Mouse (Mus musculus) embryo, embryonic 10.5 days (tissue): ENCODE measurements at regions not wholly inside any gene's neighbourhood (a gene's known extent, or its start where the extent isn't known, plus 50 kb on each side); places are given as distances from the start of the nearest gene placed in this dataset.

Source experiments
- DNase-seq: peaks from one replicate; pipeline ENCODE4 v3.0.0-alpha.2; 2015; ENCODE audit warnings: low spot score

DNA sequence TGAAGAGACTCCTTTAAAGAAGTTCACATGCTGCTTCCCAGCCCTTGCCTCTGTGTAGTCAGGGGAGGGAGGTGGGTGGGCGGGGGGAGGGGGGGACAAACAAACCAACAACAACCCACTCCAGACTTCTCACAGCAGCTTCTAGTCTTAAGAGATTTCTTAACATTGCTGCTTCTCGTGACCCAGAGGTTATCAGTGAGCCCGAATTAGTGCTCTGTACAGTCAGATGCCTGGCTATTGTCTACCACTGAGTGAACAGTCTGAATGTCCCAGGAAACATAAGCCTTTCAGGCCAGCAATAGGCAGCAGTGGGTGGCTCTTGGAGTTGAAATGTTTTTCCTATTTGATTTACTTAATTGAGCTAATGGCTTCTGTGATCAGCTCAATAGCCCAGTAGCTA, 202.2 kb upstream of the Nrp1 start:
- DNase-seq: peak; percentile 41

DNA sequence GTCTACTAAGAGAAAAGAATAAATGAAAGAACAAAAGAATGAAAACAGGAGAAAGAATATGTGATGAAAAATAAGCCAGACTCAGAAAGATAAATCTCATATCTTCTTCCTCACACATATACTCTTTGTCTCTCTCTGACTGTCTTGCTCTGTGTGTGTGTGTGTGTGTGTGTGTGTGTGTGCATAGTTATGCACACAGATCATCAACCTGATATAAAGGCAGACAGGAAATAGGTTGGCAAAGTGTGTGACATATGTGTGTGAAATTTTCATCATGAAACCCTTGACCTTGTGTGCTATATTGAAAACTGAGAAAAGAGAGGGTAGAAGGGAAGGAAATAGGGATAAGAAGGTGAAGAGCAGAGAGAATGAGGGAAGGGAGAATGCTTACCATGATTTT, 195.5 kb upstream of the Nrp1 start:
- DNase-seq: no peak

DNA sequence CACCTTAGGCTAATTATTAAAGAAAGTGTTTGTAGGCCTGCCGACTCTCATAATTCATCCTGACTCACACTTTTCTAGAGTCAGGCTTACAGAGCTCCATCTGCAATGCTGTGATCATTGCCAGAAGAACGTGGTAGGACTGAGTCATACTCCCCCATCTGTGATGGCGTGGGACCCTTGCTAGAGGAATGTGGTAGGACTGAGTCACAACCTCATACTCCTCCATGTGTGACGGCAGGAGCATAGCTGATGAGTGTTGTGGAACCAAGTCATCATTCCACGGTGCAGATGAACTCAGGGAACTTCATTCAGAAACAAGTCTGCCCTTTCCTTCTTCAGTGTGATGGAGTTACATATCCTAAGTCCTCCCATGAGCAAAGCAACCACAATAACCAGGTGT, 193.4 kb upstream of the Nrp1 start:
- DNase-seq: no peak

DNA sequence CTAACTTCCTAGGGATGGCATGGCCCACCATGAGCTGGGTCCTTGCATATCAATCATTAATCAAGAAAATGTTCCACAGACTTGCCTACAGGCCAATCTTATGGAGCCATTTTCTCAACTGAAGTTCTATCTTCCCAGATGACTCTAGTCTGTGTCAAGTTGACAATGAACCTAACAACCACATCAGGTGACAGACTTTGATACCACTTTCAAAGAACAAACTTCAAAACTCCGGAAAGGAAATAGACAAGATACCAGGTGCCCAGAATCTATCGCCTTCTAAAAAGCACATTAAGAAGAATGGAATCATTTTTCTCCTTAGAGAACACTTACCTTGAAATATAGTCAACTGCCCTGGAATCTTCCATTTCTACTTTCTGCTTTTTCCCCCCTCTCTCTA, 192.8 kb upstream of the Nrp1 start:
- no peak for DNase-seq

DNA sequence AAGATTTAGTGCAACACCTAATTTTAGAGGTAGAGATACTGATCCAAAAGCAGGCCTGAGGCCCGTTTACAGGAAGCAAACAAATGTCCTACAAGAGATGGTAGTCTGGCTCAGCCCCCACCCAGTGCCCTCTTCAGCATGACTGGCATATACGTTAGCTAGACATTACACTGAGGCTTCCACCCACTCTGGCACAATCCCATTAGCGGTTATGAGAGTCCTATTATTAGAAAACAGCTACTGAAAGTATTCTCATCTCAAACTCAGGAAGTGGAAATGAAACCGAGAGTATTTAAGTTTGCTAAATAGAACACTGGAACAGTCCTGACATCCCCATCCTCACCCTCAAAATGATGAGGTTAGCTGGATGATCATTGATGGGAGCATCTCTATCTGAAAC, 192.3 kb upstream of the Nrp1 start:
- DNase-seq: no peak

GRCm38 (mm10) chr8:128168819-128169218, 189.6 kb upstream of the Nrp1 start:
- DNase-seq: no peak

DNA sequence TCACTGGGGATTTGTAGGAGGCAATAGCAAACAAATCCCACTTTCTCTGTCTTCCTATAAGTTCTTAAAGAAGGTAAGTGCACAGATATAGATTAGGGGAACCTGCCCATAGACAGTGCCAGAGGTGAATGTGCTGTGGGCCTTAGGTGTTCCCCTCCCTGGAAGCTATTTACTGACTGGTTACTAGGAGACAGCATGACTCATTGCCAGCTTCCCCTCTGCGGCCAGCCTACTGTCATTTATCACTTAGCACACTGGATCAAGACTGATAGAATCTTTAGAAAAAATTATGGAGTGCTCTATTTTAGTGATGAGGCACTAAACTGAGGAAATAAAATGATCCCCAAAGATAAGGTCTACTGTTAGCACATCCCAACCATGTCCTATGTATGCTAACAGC, 187.3 kb upstream of the Nrp1 start:
- DNase-seq: no peak

DNA sequence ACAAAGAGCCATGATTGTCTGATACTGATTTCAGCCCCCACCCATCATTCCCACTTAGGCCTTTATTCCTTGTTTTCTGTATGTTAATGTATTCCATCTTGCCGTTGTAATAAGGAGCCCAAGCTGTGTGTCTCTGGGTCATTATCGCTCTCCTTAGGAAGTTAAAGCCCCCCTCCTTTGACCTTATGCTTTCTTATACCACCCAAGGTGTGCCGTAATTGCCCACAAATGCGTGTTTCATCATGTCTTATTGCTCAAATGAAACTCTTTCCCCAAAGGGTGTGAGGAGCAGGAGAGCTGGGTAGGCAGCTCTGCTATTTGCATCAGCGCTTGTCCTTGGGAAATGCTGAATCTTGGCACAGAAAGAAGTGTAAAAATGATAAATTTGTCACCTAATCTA, 178.2 kb upstream of the Nrp1 start:
- DNase-seq: no peak

DNA sequence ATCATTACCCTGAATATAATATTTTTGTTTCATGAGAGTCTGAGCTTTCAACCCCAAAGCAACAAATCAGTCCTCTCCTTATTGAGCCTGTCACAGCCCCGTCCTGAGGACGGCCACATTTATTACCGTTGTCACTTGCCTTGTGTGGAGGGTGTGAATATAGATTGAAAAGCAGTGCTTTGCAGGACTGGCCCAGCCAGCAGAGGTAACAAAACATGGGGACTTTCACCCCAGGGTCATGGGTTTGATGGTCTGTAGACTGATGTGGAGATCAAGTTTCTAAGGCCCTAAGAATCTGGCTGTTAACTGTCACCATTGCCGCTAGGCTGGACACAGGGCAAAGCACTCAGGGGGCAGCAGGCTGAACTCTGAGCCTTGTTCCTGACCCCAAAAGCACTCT, 175.3 kb upstream of the Nrp1 start:
- DNase-seq: peak; percentile 69

GRCm38 (mm10) chr8:128188321-128188720, 170.1 kb upstream of the Nrp1 start:
- no peak for DNase-seq

DNA sequence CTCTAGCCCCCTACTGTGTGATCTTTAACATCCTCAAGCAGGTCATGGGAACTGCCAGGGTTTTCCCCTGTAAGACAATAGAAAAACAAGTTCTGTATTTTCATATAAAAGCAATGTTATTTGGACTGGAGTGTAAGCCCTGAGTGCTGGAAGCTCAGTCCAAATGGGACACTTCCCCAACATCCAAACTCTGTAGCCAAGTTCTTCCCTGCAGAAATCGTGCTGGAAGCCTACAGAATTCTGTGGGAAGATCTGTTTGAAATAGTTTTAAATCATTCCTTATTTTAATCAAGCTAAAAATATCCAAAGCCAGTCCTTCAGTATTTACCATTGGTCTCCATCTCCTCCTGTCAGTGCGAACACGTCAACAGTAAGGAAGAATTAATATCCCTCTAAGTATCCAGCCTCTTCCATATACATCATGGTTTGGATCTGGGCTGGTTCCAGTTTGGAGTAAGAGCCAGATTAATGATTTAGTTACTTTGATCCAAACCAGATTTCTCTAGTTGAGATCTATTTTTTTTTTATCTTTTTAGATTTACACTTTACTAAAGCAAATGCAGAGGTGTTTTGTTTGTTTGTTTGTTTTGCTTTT, 165.0 kb upstream of the Nrp1 start:
- no peak for DNase-seq

- no peak for DNase-seq
These were observed 157.6 kb upstream of the Nrp1 start for GRCm38 (mm10) chr8:128200815-128201214.

DNA sequence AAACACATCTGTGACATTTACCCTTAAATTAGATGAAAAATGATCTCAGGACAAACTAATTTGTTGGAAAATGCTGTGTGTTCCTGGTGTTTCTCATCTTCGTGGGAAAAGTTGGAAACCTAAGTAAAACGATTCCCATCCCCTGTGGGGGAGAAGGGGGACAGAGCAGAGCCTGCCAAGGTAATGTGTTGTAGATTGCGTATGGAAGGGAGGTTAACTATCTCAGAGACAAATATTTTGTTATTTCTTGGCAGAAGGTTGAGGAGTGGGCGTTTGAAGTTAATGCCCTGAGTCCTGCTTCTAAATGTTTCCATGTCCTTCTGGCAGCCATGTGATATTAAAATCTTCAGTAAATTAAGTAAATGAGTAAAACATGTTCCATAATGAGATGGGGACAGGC, 156.8 kb upstream of the Nrp1 start:
- DNase-seq: no peak

DNA sequence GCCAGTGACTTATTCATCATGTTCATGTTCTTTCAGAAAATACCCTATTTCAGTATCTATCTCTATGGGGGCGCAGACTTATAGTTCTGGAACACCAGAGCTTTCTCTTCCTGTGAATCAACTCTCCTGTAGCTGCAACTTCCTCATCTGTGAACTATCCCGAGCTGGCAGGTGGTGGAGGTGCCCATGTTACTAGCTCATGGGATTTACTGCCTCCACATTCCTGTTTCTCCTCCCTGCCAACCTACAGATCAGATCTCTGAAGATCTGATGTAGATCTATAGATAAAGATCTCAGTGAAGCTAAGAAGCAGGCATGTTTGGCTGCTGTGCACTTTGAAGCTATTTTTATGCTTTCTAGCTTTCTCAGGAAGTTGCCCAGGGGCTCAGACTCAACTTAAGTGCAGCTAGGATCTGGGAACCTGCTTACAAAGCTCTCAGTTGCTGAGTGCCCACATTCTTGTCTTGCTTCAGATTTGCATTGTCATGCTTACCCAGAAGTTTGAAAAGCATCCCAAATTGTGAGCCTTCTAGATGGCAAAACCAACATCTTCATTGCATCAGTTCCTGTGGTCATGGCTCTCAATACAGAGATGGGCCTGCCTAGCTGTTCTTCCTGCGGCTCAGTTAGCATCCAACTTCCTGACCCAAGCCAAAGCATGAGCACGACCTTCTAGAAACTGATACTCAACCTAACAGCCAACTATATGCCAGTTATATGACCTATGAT, 156.1 kb upstream of the Nrp1 start:
- no peak for DNase-seq

GRCm38 (mm10) chr8:128204803-128205202, 153.6 kb upstream of the Nrp1 start:
- DNase-seq: no peak

DNA sequence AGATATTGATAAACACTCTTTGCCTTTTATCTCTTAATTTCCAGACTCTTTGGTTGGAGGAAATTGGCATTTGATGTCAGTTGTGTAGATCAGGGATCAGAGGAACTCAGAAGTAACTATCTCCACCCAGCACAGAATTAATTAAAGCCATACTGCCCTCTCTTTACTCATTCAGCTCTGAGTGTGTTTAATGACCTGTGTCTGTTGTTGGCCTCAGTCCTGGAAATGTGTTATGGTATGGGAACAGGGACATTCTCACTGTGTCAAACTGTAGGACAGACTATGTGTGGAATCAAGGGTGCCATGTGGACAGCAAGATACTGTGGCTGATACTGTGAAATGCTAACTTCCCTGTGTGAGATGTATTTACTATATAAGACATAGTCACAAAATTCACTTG, 151.3 kb upstream of the Nrp1 start:
- no peak for DNase-seq

GRCm38 (mm10) chr8:128210761-128211160, 147.6 kb upstream of the Nrp1 start:
- DNase-seq: no peak

DNA sequence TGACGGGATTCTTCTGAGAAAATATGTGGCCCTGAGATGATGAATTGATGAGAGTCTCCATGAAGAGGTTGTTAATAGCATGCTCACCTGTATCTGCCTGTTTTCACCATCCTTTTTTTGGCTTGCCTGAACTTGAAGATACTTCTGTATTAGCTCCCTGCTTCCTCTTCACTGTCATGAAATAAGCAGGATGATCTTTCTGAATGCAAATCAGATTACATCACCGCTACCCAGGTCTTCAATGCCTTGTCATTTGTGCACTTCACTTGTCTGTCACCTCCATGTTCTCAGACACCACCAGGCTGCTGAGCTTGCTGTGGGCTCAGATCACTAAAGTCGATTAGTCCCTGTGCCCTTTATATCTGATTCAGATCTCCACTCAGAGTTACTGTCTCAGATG, 146.2 kb upstream of the Nrp1 start:
- no peak for DNase-seq

DNA sequence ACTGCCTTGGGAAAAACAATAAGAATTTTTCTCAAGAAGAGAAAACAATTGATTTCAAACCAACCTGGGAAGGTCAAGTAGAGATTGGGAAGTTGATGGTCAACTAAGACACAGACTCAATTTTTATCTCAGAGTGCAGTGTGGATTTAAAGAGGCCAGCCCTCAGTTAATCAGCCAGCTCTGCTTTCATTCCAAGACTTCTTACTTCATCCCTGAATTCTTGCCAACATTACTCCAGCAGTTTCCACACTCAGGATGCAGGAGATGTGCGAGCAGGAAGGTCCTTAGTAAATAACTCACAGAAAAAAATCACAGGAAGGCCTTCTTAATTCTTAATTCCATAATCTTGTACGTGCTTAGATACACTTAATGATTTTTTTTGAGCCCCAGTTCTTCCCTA, 144.1 kb upstream of the Nrp1 start:
- no peak for DNase-seq

- no peak for DNase-seq
These were observed 139.5 kb upstream of the Nrp1 start for GRCm38 (mm10) chr8:128218886-128219285.

- DNase-seq: no peak
These were observed 138.9 kb upstream of the Nrp1 start for GRCm38 (mm10) chr8:128219539-128219938.

GRCm38 (mm10) chr8:128223092-128223491, 135.3 kb upstream of the Nrp1 start:
- no peak for DNase-seq

- no peak for DNase-seq
These were observed 134.9 kb upstream of the Nrp1 start for GRCm38 (mm10) chr8:128223522-128223921.

DNA sequence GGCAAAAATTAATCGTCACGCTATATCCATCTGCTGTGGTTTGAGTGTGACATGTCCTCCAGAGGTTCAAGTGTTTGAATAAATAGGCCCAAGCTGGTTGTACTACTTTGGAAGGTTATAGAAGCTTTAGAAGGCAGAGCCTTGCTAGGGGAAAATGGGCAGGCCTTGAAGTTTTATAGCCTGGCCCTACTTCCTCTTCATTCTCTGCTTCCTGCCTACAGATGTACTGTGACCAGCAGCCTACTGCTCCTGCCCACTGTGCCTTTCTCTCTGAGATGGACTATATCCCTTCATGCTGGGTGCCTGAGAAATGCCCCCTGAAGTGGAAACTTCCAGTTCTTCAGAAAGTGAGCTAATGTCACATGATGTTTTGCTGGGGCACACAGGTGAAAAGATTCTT, 133.3 kb upstream of the Nrp1 start:
- DNase-seq: no peak
